Comparison of ENCODE assay signal across 8 mouse cellular contexts in genomic region chr7:130266166-130266490, GRCm38 (mm10).
A peak's percentile ranks its signal among the peaks of the same experiment; 100 is the strongest.
DNase-seq lines count a peak whose midpoint lies in the region.

No protein-coding gene starts in this region.

- DNase-seq in R1 (ENCODE audit: low read depth, low spot score), result peak; percentile 75
- DNase-seq in cerebellum, adult 9-11 months, result peak; percentile 28
- DNase-seq in frontal cortex, postnatal 36 days (ENCODE audit: low spot score in 2 of 2), result peak; percentile 26 to 42
- peak; percentile 91 for DNase-seq in hindbrain, embryonic 10.5 days (ENCODE audit: low spot score)
- peak; percentile 74 for DNase-seq in left cerebral cortex, postnatal 4 days
- DNase-seq in mesoderm, embryonic 11.5 days (ENCODE audit: low read depth, low spot score), result peak; percentile 92
- peak; percentile 27 for DNase-seq in skeletal muscle tissue, adult 2 months (ENCODE audit: low read depth, low spot score)
- DNase-seq in spleen, postnatal 14 days (ENCODE audit: low spot score in 2 of 2), result no peak

- peaks cover 37% of the 10 kb centered on the region for H3K27me3 ChIP-seq in hindbrain, embryonic 10.5 days (ENCODE audit: insufficient read depth, poor library complexity, severe bottlenecking)

- peak overlapping the region; percentile 79 for H3K4me3 ChIP-seq in hindbrain, embryonic 10.5 days

- under 1% methylated on average over 52 of the region's 52 CpGs for WGBS in hindbrain, embryonic 10.5 days

- intact Hi-C loops in left cerebral cortex, postnatal 4 days (cut with DNase I), result loop anchor here (5.0 to 10.0 kb wide), 3 partner anchors 109 to 481 kb away; no protein-coding TSS in a partner anchor

- H3K36me3 ChIP-seq in hindbrain, embryonic 10.5 days, result peaks cover 10% of the 10 kb centered on the region

- peak overlapping the region; percentile 95 for H3K27ac ChIP-seq in hindbrain, embryonic 10.5 days

- peaks cover 92% of the 10 kb centered on the region for H3K4me1 ChIP-seq in hindbrain, embryonic 10.5 days (replicated peaks)

- H3K9me3 ChIP-seq in hindbrain, embryonic 10.5 days, result no peaks in the 10 kb centered on the region

Comparison
In these comparisons a context has a peak if more than half of its experiments do, and no peak if none do; other contexts are left out.
1. DNase-seq: peak in R1 (single experiment), cerebellum, adult 9-11 months (single experiment), frontal cortex, postnatal 36 days (2 of 2), hindbrain, embryonic 10.5 days (single experiment), left cerebral cortex, postnatal 4 days (single experiment), mesoderm, embryonic 11.5 days (single experiment) and skeletal muscle tissue, adult 2 months (single experiment); none in spleen, postnatal 14 days (0 of 2).